Mouse (Mus musculus) spleen, adult 2 months (tissue): ENCODE measurements around the gene Pias3.

Experiments used
- CTCF ChIP-seq: fragments of 200-500 bp; IDR thresholded peaks from 2 replicates; pipeline ENCODE4 v1.5.1; 2011; ENCODE audit warnings: mild to moderate bottlenecking, inconsistent platforms; ENCODE audit not compliant: insufficient read depth, insufficient read length, insufficient replicate concordance; ENCODE audit errors: extremely low read depth
- POLR2A ChIP-seq: fragments of 200-500 bp; IDR thresholded peaks from 2 replicates; pipeline ENCODE4 v1.6.1; 2011; ENCODE audit warnings: low read depth, low read length, inconsistent platforms

- TF ChIP-seq CTCF = no peak
- no peak for TF ChIP-seq POLR2A
Observed at GRCm38 (mm10) chr3:96730785-96731184, 34.6 kb downstream of the Pias3 start.
